Mouse (Mus musculus) MEL (cell line): ENCODE measurements around the gene Bricd5. TPM values are rescaled to one million over a fixed set of nuclear protein-coding genes. Genes with fewer than 3 reads are reported as not detected.

Source experiments
- DNase-seq: peaks from one replicate; pipeline ENCODE4 v3.0.0; 2011; ENCODE audit warnings: low read depth, low spot score
- H3K27ac ChIP-seq: 2 replicates; pipeline ENCODE4 v1.5.1; 2012; ENCODE audit warnings: low read depth, mild to moderate bottlenecking, control low read depth, low read length, moderate library complexity; ENCODE audit not compliant: control insufficient read depth
- H3K27me3 ChIP-seq, 2 experiments: fragments of 150-350 bp in 1 of 2; sonication (generic) in 1 of 2; 2 replicates each; pipeline ENCODE4 v1.6.1; 2012; ENCODE audit warnings: low read length in 2 of 2, mild to moderate bottlenecking in 2 of 2, improper control_type of control experiment in 1 of 2, moderate library complexity in 1 of 2; ENCODE audit not compliant: insufficient read depth in 2 of 2, control insufficient read depth in 1 of 2
- H3K36me3 ChIP-seq, 2 experiments: 2 replicates each; pipeline ENCODE4 v1.6.1; 2012 to 2014; ENCODE audit warnings: low read length in 2 of 2, improper control_type of control experiment in 1 of 2, inconsistent platforms in 1 of 2, mild to moderate bottlenecking in 1 of 2; ENCODE audit not compliant: insufficient read depth in 2 of 2, control insufficient read depth in 1 of 2
- H3K4me1 ChIP-seq, 2 experiments: fragments of 150-350 bp in 1 of 2; sonication (generic) in 1 of 2; 2 replicates each; pipeline ENCODE4 v1.6.1; 2012; ENCODE audit warnings: low read length in 2 of 2, improper control_type of control experiment in 1 of 2, mild to moderate bottlenecking in 1 of 2; ENCODE audit not compliant: insufficient read depth in 2 of 2, control insufficient read depth in 1 of 2
- H3K4me3 ChIP-seq, 2 experiments: fragments of 150-350 bp in 1 of 2; sonication (generic) in 1 of 2; 2 replicates each; pipeline ENCODE4 v1.5.1; 2012; ENCODE audit warnings: low read depth in 2 of 2, low read length in 2 of 2, mild to moderate bottlenecking in 2 of 2, moderate library complexity in 2 of 2, control low read depth in 1 of 2, improper control_type of control experiment in 1 of 2; ENCODE audit not compliant: control insufficient read depth in 1 of 2, insufficient read depth in 1 of 2
- H3K79me2 ChIP-seq: 2 replicates; pipeline ENCODE4 v1.6.1; 2012; ENCODE audit warnings: mild to moderate bottlenecking, low read length, moderate library complexity; ENCODE audit not compliant: control insufficient read depth, poor library complexity, insufficient read depth
- H3K9ac ChIP-seq: 2 replicates; pipeline ENCODE4 v1.6.1; 2012; ENCODE audit warnings: low read depth, mild to moderate bottlenecking, control low read depth, low read length, moderate library complexity; ENCODE audit not compliant: control insufficient read depth, poor library complexity, severe bottlenecking
- H3K9me3 ChIP-seq: fragments of 150-350 bp; sonication (generic); replicated peaks from 2 replicates; pipeline ENCODE4 v1.6.1; 2012; ENCODE audit warnings: mild to moderate bottlenecking, low read length, improper control_type of control experiment, moderate library complexity; ENCODE audit not compliant: insufficient read depth
- CHD2 ChIP-seq: IDR thresholded peaks from 2 replicates; pipeline ENCODE4 v1.6.1; 2011; ENCODE audit warnings: low read length, improper control_type of control experiment
- CTCF ChIP-seq, 3 experiments: IDR thresholded peaks in 2 of 3; conservative IDR thresholded peaks in 1 of 3; 2 replicates each; pipeline ENCODE4 v1.5.1; 2011 to 2012; ENCODE audit warnings: low read length in 3 of 3, low read depth in 2 of 3, mild to moderate bottlenecking in 2 of 3, improper control_type of control experiment in 1 of 3, inconsistent platforms in 1 of 3, mixed read lengths in 1 of 3, moderate library complexity in 1 of 3; ENCODE audit not compliant: control insufficient read depth in 1 of 3, insufficient read depth in 1 of 3, poor library complexity in 1 of 3, severe bottlenecking in 1 of 3
- ELF1 ChIP-seq: IDR thresholded peaks from 2 replicates; pipeline ENCODE4 v1.6.1; 2014; ENCODE audit warnings: low read depth, mild to moderate bottlenecking, inconsistent platforms, low read length, improper control_type of control experiment, moderate library complexity
- JUND ChIP-seq: IDR thresholded peaks from 2 replicates; pipeline ENCODE4 v1.6.1; 2011; ENCODE audit warnings: low read depth, mild to moderate bottlenecking, improper control_type of control experiment, low read length
- KAT2A ChIP-seq: conservative IDR thresholded peaks from 2 replicates; pipeline ENCODE4 v1.6.1; 2012; ENCODE audit warnings: low read depth, low read length, improper control_type of control experiment, inconsistent platforms
- MAZ ChIP-seq: IDR thresholded peaks from 2 replicates; pipeline ENCODE4 v1.6.1; 2012; ENCODE audit warnings: low read depth, mild to moderate bottlenecking, inconsistent platforms, low read length, improper control_type of control experiment
- MEF2A ChIP-seq: IDR thresholded peaks from 2 replicates; pipeline ENCODE4 v1.6.1; 2014; ENCODE audit warnings: low read depth, mild to moderate bottlenecking, inconsistent platforms, low read length, improper control_type of control experiment; ENCODE audit not compliant: poor library complexity, insufficient replicate concordance, severe bottlenecking; ENCODE audit errors: extremely low read depth
- NRF1 ChIP-seq: IDR thresholded peaks from 2 replicates; pipeline ENCODE4 v1.6.1; 2014; ENCODE audit warnings: low read depth, mild to moderate bottlenecking, inconsistent platforms, low read length, improper control_type of control experiment, moderate library complexity; ENCODE audit not compliant: poor library complexity, insufficient read depth, severe bottlenecking
- POLR2AphosphoS5 ChIP-seq: IDR thresholded peaks from 2 replicates; pipeline ENCODE4 v1.6.1; 2012; ENCODE audit warnings: low read depth, borderline replicate concordance, mild to moderate bottlenecking, inconsistent platforms, low read length, moderate library complexity, mixed read lengths
- RAD21 ChIP-seq: IDR thresholded peaks from 2 replicates; pipeline ENCODE4 v1.6.1; 2011; ENCODE audit warnings: mild to moderate bottlenecking, low read depth, low read length, improper control_type of control experiment
- SMC3 ChIP-seq: IDR thresholded peaks from 2 replicates; pipeline ENCODE4 v1.6.1; 2011; ENCODE audit warnings: low read depth, low read length, improper control_type of control experiment
- ZMIZ1 ChIP-seq: IDR thresholded peaks from 2 replicates; pipeline ENCODE4 v1.6.1; 2012; ENCODE audit warnings: low read depth, mild to moderate bottlenecking, inconsistent platforms, low read length, improper control_type of control experiment, moderate library complexity
- polyA plus RNA-seq, 2 experiments: library from polyadenylated mRNA; stranded (reverse) in 1 of 2; unstranded in 1 of 2; fragments of >175 nt in 1 of 2; fragments of >200 nt in 1 of 2; gene quantifications; 2 replicates each; pipeline versions ENCODE4 v1.2.1 to v1.2.4; 2012; ENCODE audit warnings: low replicate concordance in 2 of 2, low read depth in 1 of 2; ENCODE audit not compliant: insufficient read length in 2 of 2, insufficient read depth in 1 of 2, missing spikeins in 1 of 2
- total RNA-seq: library from RNA; depleted of rRNA; stranded (reverse); fragments of 300-350 nt; gene quantifications from 2 replicates; pipeline ENCODE4 v1.2.3, GENCODE M21; 2012

The Bricd5 gene
- total and polyA plus RNA-seq, 3 experiments = 0.82 to 2.0 TPM; not detected in 1

GRCm38 (mm10) chr17:24507129-24507664, 33.5 kb downstream of the Bricd5 start (continued):
- no peak for TF ChIP-seq ELF1

GRCm38 (mm10) chr17:24507806-24508460, 34.2 kb downstream of the Bricd5 start:
- no peak overlapping the region for H3K9ac ChIP-seq
- H3K36me3 ChIP-seq = no peaks in the 10 kb centered on the region; a peak in 1 of 4 replicates
- no peaks in the 10 kb centered on the region for H3K4me1 ChIP-seq
- no peaks in the 10 kb centered on the region for H3K27me3 ChIP-seq
- TF ChIP-seq MEF2A = no peak
- no peak for TF ChIP-seq NRF1
- no peak for TF ChIP-seq JUND
- no peak for TF ChIP-seq ZMIZ1
- TF ChIP-seq POLR2AphosphoS5 = no peak
- no peak for TF ChIP-seq RAD21
- no peak for TF ChIP-seq CHD2
- no peaks in the 10 kb centered on the region for H3K9me3 ChIP-seq
- H3K4me3 ChIP-seq = no peak overlapping the region
- no peak for DNase-seq
- H3K79me2 ChIP-seq = no peaks in the 10 kb centered on the region
- no peak overlapping the region for H3K27ac ChIP-seq

GRCm38 (mm10) chr17:24513609-24514008, 39.9 kb downstream of the Bricd5 start:
- H3K36me3 ChIP-seq = peaks cover 0 to 7% of the 10 kb centered on the region in 2 experiments; a peak in 1 of 4 replicates
- H3K9me3 ChIP-seq = no peaks in the 10 kb centered on the region
- H3K27me3 ChIP-seq = no peaks in the 10 kb centered on the region
- H3K4me1 ChIP-seq = no peaks in the 10 kb centered on the region
- no peak overlapping the region for H3K9ac ChIP-seq
- DNase-seq = peak; percentile 51
- no peak overlapping the region for H3K4me3 ChIP-seq
- H3K79me2 ChIP-seq = no peaks in the 10 kb centered on the region
- no peak overlapping the region for H3K27ac ChIP-seq
- no peak for TF ChIP-seq MAZ
- TF ChIP-seq KAT2A = no peak
- peak; percentile 44 for TF ChIP-seq SMC3
- peak; percentile 34 for TF ChIP-seq RAD21
- peak; percentile 51 to 62 (median 55) for TF ChIP-seq CTCF (IDR thresholded peaks at IDR 0.05 in 2 of 3, conservative IDR thresholded peaks at IDR 0.05 in 1 of 3; ENCODE audit: control insufficient read depth in 1 of 3, insufficient read depth in 1 of 3, low read depth in 2 of 3, low read length in 3 of 3, poor library complexity in 1 of 3, severe bottlenecking in 1 of 3)
